Mouse (Mus musculus): ENCODE measurements around the gene Gm20388. TPM values are rescaled to one million over a fixed set of nuclear protein-coding genes. Genes with fewer than 3 reads are reported as not detected.

Gene Gm20388
- polyA plus RNA-seq, 1 experiment from 2014 or later, result not detected

DNA sequence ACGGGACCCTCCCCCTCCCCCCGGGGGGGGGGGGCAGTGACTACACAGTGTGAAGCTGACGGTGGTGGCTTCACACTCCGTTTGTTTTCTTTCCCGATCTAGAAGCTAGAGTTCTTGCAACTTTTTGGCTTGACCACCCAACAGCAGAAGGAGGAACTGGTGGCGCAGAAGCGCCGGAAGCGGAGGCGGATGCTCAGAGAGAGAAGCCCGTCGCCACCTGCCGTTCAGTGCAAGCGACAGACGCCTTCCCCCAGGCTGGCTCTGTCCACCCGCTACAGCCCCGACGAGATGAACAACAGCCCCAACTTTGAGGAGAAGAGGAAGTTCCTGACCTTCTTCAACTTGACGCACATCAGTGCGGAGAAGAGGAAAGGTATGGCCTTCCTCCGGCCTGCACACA is 661.9 kb downstream of the Gm20388 start:
- H3K9ac ChIP-seq (ENCODE audit: low read length), result no peak overlapping the region
- no peaks in the 10 kb centered on the region for H3K27me3 ChIP-seq (ENCODE audit: control insufficient read depth, insufficient read depth, low read length)
- DNase-seq (ENCODE audit: low spot score, missing footprints) (no peak), ATAC-seq (ENCODE audit: low FRiP score) (no peak)
- no peak overlapping the region for H3K4me2 ChIP-seq
- 87% methylated on average over 21 of the region's 21 CpGs for WGBS
- H3K4me3 ChIP-seq (ENCODE audit: low read depth, low read length), result no peak overlapping the region
- H3K4me1 ChIP-seq (ENCODE audit: control insufficient read depth, insufficient read depth, low read length), result peaks cover 2% of the 10 kb centered on the region; the same call in 1 of the 2 replicates
- H3K27ac ChIP-seq (ENCODE audit: low read depth, low read length), result no peak overlapping the region
- H3K9me3 ChIP-seq (ENCODE audit: control insufficient read depth, low read length), result no peaks in the 10 kb centered on the region
- peaks cover 48% of the 10 kb centered on the region for H3K36me3 ChIP-seq (ENCODE audit: control insufficient read depth, insufficient read depth, low read length)

DNA sequence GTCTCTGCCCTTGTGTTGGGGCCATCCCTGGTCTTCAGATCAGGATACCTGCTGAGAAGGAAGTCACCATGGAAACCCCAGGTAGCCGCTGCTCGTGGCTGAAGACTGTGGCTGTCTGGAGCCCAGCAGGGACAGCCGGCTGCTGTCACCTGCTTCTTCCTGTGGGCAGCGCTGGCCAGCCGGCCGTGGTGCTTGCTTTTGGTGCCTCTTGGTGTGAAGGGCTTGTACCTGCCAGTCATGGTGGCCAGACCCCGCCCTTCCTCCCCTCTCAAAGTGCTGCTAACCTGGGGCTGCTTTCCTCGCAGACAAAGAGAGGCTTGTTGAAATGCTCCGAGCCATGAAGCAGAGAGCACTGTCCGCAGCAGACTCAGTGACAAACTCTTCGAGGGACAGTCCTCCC is 663.2 kb downstream of the Gm20388 start:
- Histone ChIP-seq H3K9me3 (ENCODE audit: control insufficient read depth, low read length) (no peaks in the 10 kb centered on the region), H3K27ac (ENCODE audit: low read depth, low read length) (no peak overlapping the region), H3K9ac (ENCODE audit: low read length) (no peak overlapping the region), H3K36me3 (ENCODE audit: control insufficient read depth, insufficient read depth, low read length) (peaks cover 47% of the 10 kb centered on the region), H3K4me3 (ENCODE audit: low read depth, low read length) (no peak overlapping the region), H3K4me2 (no peak overlapping the region), H3K4me1 (ENCODE audit: control insufficient read depth, insufficient read depth, low read length) (peaks cover 4% of the 10 kb centered on the region; the same call in 1 of the 2 replicates), H3K27me3 (ENCODE audit: control insufficient read depth, insufficient read depth, low read length) (no peaks in the 10 kb centered on the region)
- 74% methylated on average over 11 of the region's 11 CpGs for WGBS
- ATAC-seq (ENCODE audit: low FRiP score), result no peak
- no peak for DNase-seq (ENCODE audit: low spot score, missing footprints)

- H3K36me3 ChIP-seq (ENCODE audit: control insufficient read depth, insufficient read depth, low read length), result peaks cover 49% of the 10 kb centered on the region
- H3K27me3 ChIP-seq (ENCODE audit: control insufficient read depth, insufficient read depth, low read length), result no peaks in the 10 kb centered on the region
- peaks cover 4% of the 10 kb centered on the region; the same call in 1 of the 2 replicates for H3K4me1 ChIP-seq (ENCODE audit: control insufficient read depth, insufficient read depth, low read length)
- no peak overlapping the region for H3K4me3 ChIP-seq (ENCODE audit: low read depth, low read length)
- 82% methylated on average over 19 of the region's 19 CpGs for WGBS
- H3K9me3 ChIP-seq (ENCODE audit: control insufficient read depth, low read length), result no peaks in the 10 kb centered on the region
- DNase-seq (ENCODE audit: low spot score, missing footprints), result no peak
- no peak overlapping the region for H3K4me2 ChIP-seq
- ATAC-seq (ENCODE audit: low FRiP score), result no peak
- no peak overlapping the region for H3K9ac ChIP-seq (ENCODE audit: low read length)
- H3K27ac ChIP-seq (ENCODE audit: low read depth, low read length), result no peak overlapping the region
These were observed 664.3 kb downstream of the Gm20388 start for GRCm38 (mm10) chr8:120574941-120575340.

DNA sequence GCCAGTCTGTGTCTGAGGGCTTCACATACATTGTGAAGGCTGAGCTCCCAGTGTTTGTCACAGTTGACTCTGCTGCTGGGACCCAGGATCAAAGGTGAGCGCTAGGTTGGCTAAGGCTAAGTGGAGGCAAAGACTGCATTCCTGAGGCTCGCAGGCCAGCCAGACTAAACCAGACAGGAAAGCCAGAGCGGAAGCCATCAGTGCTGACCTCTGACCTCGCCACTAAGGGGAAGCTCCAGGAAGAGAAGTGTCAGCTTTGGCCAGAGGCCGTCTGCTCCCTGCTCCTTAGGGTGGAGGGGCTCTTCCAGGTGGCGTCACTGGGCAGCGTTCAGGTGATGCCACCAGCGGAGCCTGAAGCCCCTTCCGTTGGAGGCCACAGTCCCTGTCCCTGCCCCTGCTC is 665.2 kb downstream of the Gm20388 start:
- 47% methylated on average over 9 of the region's 9 CpGs for WGBS
- H3K27ac ChIP-seq (ENCODE audit: low read depth, low read length), result no peak overlapping the region
- H3K36me3 ChIP-seq (ENCODE audit: control insufficient read depth, insufficient read depth, low read length), result peaks cover 54% of the 10 kb centered on the region
- H3K4me2 ChIP-seq, result no peak overlapping the region
- no peak overlapping the region for H3K9ac ChIP-seq (ENCODE audit: low read length)
- H3K4me1 ChIP-seq (ENCODE audit: control insufficient read depth, insufficient read depth, low read length), result peaks cover 4% of the 10 kb centered on the region; the same call in 1 of the 2 replicates
- ATAC-seq (ENCODE audit: low FRiP score) (no peak), DNase-seq (ENCODE audit: low spot score, missing footprints) (no peak)
- H3K9me3 ChIP-seq (ENCODE audit: control insufficient read depth, low read length), result no peaks in the 10 kb centered on the region
- no peak overlapping the region for H3K4me3 ChIP-seq (ENCODE audit: low read depth, low read length)
- H3K27me3 ChIP-seq (ENCODE audit: control insufficient read depth, insufficient read depth, low read length), result no peaks in the 10 kb centered on the region

DNA sequence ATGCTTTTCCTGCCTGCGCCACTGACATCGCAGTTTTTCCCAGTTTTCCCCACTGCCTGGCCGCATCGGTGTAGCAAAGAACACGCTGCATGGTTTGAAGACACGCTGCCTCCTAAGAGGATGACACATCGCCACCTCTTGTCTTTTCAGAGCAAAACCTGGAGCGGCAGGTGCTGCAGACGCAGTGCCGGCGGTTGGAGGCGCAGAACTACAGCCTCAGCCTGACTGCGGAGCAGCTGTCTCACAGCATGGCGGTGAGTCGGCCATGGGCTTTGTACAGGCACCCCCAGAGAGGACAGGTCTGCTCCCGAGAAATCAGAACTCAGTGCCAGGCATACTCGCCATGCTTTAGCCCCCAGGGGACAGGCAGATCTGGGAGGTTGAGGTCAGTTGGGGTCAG is 667.2 kb downstream of the Gm20388 start:
- Histone ChIP-seq H3K27ac (ENCODE audit: low read depth, low read length) (no peak overlapping the region), H3K9ac (ENCODE audit: low read length) (no peak overlapping the region), H3K9me3 (ENCODE audit: control insufficient read depth, low read length) (no peaks in the 10 kb centered on the region), H3K4me1 (ENCODE audit: control insufficient read depth, insufficient read depth, low read length) (peaks cover 2% of the 10 kb centered on the region; the same call in 1 of the 2 replicates), H3K36me3 (ENCODE audit: control insufficient read depth, insufficient read depth, low read length) (peaks cover 50% of the 10 kb centered on the region), H3K4me2 (no peak overlapping the region), H3K27me3 (ENCODE audit: control insufficient read depth, insufficient read depth, low read length) (no peaks in the 10 kb centered on the region), H3K4me3 (ENCODE audit: low read depth, low read length) (no peak overlapping the region)
- ATAC-seq (ENCODE audit: low FRiP score) (no peak), DNase-seq (ENCODE audit: low spot score, missing footprints) (no peak)
- 90% methylated on average over 17 of the region's 17 CpGs for WGBS

GRCm38 (mm10) chr8:120580336-120581000 is 669.8 kb downstream of the Gm20388 start:
- Histone ChIP-seq H3K27me3 (ENCODE audit: control insufficient read depth, insufficient read depth, low read length) (no peaks in the 10 kb centered on the region), H3K4me3 (ENCODE audit: low read depth, low read length) (no peak overlapping the region), H3K27ac (ENCODE audit: low read depth, low read length) (no peak overlapping the region), H3K9me3 (ENCODE audit: control insufficient read depth, low read length) (no peaks in the 10 kb centered on the region), H3K9ac (ENCODE audit: low read length) (no peak overlapping the region), H3K4me1 (ENCODE audit: control insufficient read depth, insufficient read depth, low read length) (peaks cover 2% of the 10 kb centered on the region; the same call in 1 of the 2 replicates), H3K36me3 (ENCODE audit: control insufficient read depth, insufficient read depth, low read length) (peaks cover 39% of the 10 kb centered on the region), H3K4me2 (no peak overlapping the region)
- 92% methylated on average over 8 of the region's 8 CpGs for WGBS
- ATAC-seq (ENCODE audit: low FRiP score) (no peak), DNase-seq (ENCODE audit: low spot score, missing footprints) (no peak)

- H3K9ac ChIP-seq (ENCODE audit: low read length), result no peak overlapping the region
- H3K4me3 ChIP-seq (ENCODE audit: low read depth, low read length), result no peak overlapping the region
- no peaks in the 10 kb centered on the region for H3K27me3 ChIP-seq (ENCODE audit: control insufficient read depth, insufficient read depth, low read length)
- no peaks in the 10 kb centered on the region for H3K9me3 ChIP-seq (ENCODE audit: control insufficient read depth, low read length)
- no peak overlapping the region for H3K4me2 ChIP-seq
- no peak overlapping the region for H3K27ac ChIP-seq (ENCODE audit: low read depth, low read length)
- DNase-seq (ENCODE audit: low spot score, missing footprints), result no peak
- H3K4me1 ChIP-seq (ENCODE audit: control insufficient read depth, insufficient read depth, low read length), result peaks cover 2% of the 10 kb centered on the region; the same call in 1 of the 2 replicates
- WGBS, result 93% methylated on average over 12 of the region's 12 CpGs
- H3K36me3 ChIP-seq (ENCODE audit: control insufficient read depth, insufficient read depth, low read length), result peaks cover 38% of the 10 kb centered on the region
- ATAC-seq (ENCODE audit: low FRiP score), result no peak
These were observed 670.7 kb downstream of the Gm20388 start for GRCm38 (mm10) chr8:120581329-120581728.

- Histone ChIP-seq H3K4me3 (ENCODE audit: low read depth, low read length) (no peak overlapping the region), H3K9me3 (ENCODE audit: control insufficient read depth, low read length) (no peaks in the 10 kb centered on the region), H3K27me3 (ENCODE audit: control insufficient read depth, insufficient read depth, low read length) (no peaks in the 10 kb centered on the region), H3K4me2 (no peak overlapping the region), H3K4me1 (ENCODE audit: control insufficient read depth, insufficient read depth, low read length) (peaks cover 2% of the 10 kb centered on the region; the same call in 1 of the 2 replicates), H3K27ac (ENCODE audit: low read depth, low read length) (no peak overlapping the region), H3K9ac (ENCODE audit: low read length) (no peak overlapping the region), H3K36me3 (ENCODE audit: control insufficient read depth, insufficient read depth, low read length) (peaks cover 36% of the 10 kb centered on the region)
- no peak for DNase-seq (ENCODE audit: low spot score, missing footprints)
- no peak for ATAC-seq (ENCODE audit: low FRiP score)
- 93% methylated on average over 8 of the region's 8 CpGs for WGBS
These were observed 671.2 kb downstream of the Gm20388 start for GRCm38 (mm10) chr8:120581811-120582210.

GRCm38 (mm10) chr8:120585521-120585920 is 674.9 kb downstream of the Gm20388 start:
- ATAC-seq (ENCODE audit: low FRiP score) (no peak), DNase-seq (ENCODE audit: low spot score, missing footprints) (no peak)
- Histone ChIP-seq H3K9ac (ENCODE audit: low read length) (no peak overlapping the region), H3K27ac (ENCODE audit: low read depth, low read length) (no peak overlapping the region), H3K4me3 (ENCODE audit: low read depth, low read length) (no peak overlapping the region), H3K36me3 (ENCODE audit: control insufficient read depth, insufficient read depth, low read length) (peaks cover 10% of the 10 kb centered on the region), H3K4me1 (ENCODE audit: control insufficient read depth, insufficient read depth, low read length) (peaks cover 8% of the 10 kb centered on the region), H3K4me2 (no peak overlapping the region), H3K9me3 (ENCODE audit: control insufficient read depth, low read length) (no peaks in the 10 kb centered on the region), H3K27me3 (ENCODE audit: control insufficient read depth, insufficient read depth, low read length) (no peaks in the 10 kb centered on the region)
- 93% methylated on average over 10 of the region's 10 CpGs for WGBS

Data from midbrain, embryonic 11.5 days (tissue).